Mouse (Mus musculus) urinary bladder, adult 2 months (tissue): ENCODE data around the gene Olfr2. TPM values are rescaled to one million over a fixed set of nuclear protein-coding genes. Genes with fewer than 3 reads are reported as not detected.
"Not testable (repeated sequence)": the region's sequence is repeated elsewhere in the genome, so short reads cannot be mapped to it uniquely, and the experiment has no call there.

Experiments used
- DNase-seq: peaks from one replicate; pipeline ENCODE4 v3.0.0; 2022; ENCODE audit warnings: low spot score
- polyA plus RNA-seq: library from polyadenylated mRNA; depleted of rRNA; stranded (reverse); fragments of >200 nt; gene quantifications from 2 replicates; pipeline ENCODE4 v1.2.3, GENCODE M21; 2012; rRNA removed

Gene Olfr2
- polyA plus RNA-seq = not detected in 2 replicates

- DNase-seq = no peak
Observed at GRCm38 (mm10) chr7:107005972-107006371, at the start of gene Olfr2. Olfr2 (minus strand) TSS chr7:107006072.

GRCm38 (mm10) chr7:107047578-107047977 is 41.7 kb upstream of the Olfr2 start:
- DNase-seq = no peak

GRCm38 (mm10) chr7:107045833-107046232 is 40.0 kb upstream of the Olfr2 start:
- DNase-seq = no peak

- DNase-seq = no peak
Observed at GRCm38 (mm10) chr7:107044407-107044806, 38.5 kb upstream of the Olfr2 start.

GRCm38 (mm10) chr7:107043136-107043535 is 37.3 kb upstream of the Olfr2 start:
- no peak for DNase-seq

GRCm38 (mm10) chr7:107039934-107040563 is 34.2 kb upstream of the Olfr2 start:
- no peak for DNase-seq

- DNase-seq = no peak
Observed at GRCm38 (mm10) chr7:107030874-107031273, 25.0 kb upstream of the Olfr2 start, which contains the start of gene Olfr713. Olfr713 (plus strand) TSS chr7:107031174.

- DNase-seq = no peak
Observed at GRCm38 (mm10) chr7:107004169-107004568, 1.7 kb downstream of the Olfr2 start.

- no peak for DNase-seq
Observed at GRCm38 (mm10) chr7:107000798-107001197, 5.1 kb downstream of the Olfr2 start.

- no peak for DNase-seq
Observed at GRCm38 (mm10) chr7:106985236-106985635, 20.6 kb downstream of the Olfr2 start.

- DNase-seq = no peak
Observed at GRCm38 (mm10) chr7:106975353-106975752, 30.5 kb downstream of the Olfr2 start, which contains the start of gene Olfr711. Olfr711 (minus strand) TSS chr7:106975453.

GRCm38 (mm10) chr7:106967503-106967902 is 38.4 kb downstream of the Olfr2 start:
- DNase-seq = not testable (repeated sequence)

GRCm38 (mm10) chr7:106963837-106964236 is 42.0 kb downstream of the Olfr2 start, which contains the start of gene Olfr6:
Olfr6 (minus strand) TSS chr7:106963937.
- no peak for DNase-seq

- DNase-seq = no peak
Observed at GRCm38 (mm10) chr7:106948212-106948611, 57.7 kb downstream of the Olfr2 start, which contains the start of gene Olfr710. Olfr710 (minus strand) TSS chr7:106948312.

Other genes with a start within 250 kb of the Olfr2 start
- gene Olfr699, start 212.9 kb downstream of the Olfr2 start, polyA plus RNA-seq = not detected in 2 replicates
- gene Olfr700, start 197.2 kb downstream of the Olfr2 start, polyA plus RNA-seq = not detected in 2 replicates
- not detected in 2 replicates for gene Olfr701, start 191.9 kb downstream of the Olfr2 start, polyA plus RNA-seq
- gene Olfr702, start 172.2 kb downstream of the Olfr2 start, polyA plus RNA-seq = not detected in 2 replicates
- gene Olfr703, start 162.7 kb downstream of the Olfr2 start, polyA plus RNA-seq = not detected in 2 replicates
- not detected in 2 replicates for gene Olfr704, start 142.9 kb downstream of the Olfr2 start, polyA plus RNA-seq
- gene Olfr705, start 129.2 kb downstream of the Olfr2 start, polyA plus RNA-seq = not detected in 2 replicates
- not detected in 2 replicates for gene Olfr706, start 117.9 kb downstream of the Olfr2 start, polyA plus RNA-seq
- gene Olfr707, start 104.8 kb downstream of the Olfr2 start, polyA plus RNA-seq = not detected in 2 replicates
- not detected in 2 replicates for gene Olfr1532-ps1, start 98.1 kb downstream of the Olfr2 start, polyA plus RNA-seq
- not detected in 2 replicates for gene Olfr709-ps1, start 73.9 kb downstream of the Olfr2 start, polyA plus RNA-seq
- not detected in 2 replicates for gene Olfr710, start 57.8 kb downstream of the Olfr2 start, polyA plus RNA-seq
- not detected in 2 replicates for gene Olfr6, start 42.1 kb downstream of the Olfr2 start, polyA plus RNA-seq
- gene Olfr711, start 30.6 kb downstream of the Olfr2 start, polyA plus RNA-seq = not detected in 2 replicates
- not detected in 2 replicates for gene Olfr713, start 25.1 kb upstream of the Olfr2 start, polyA plus RNA-seq
- gene Olfr714, start 64.9 kb upstream of the Olfr2 start, polyA plus RNA-seq = not detected in 2 replicates
- gene Olfr17, start 87.1 kb upstream of the Olfr2 start, polyA plus RNA-seq = not detected in 2 replicates
- gene Olfr715b, start 104.3 kb upstream of the Olfr2 start, polyA plus RNA-seq = not detected in 2 replicates
- not detected in 2 replicates for gene Olfr715, start 125.0 kb upstream of the Olfr2 start, polyA plus RNA-seq
- gene Olfr716, start 132.3 kb upstream of the Olfr2 start, polyA plus RNA-seq = not detected in 2 replicates
- gene Nlrp14, start 160.9 kb upstream of the Olfr2 start, polyA plus RNA-seq = not detected in 2 replicates
- gene Rbmxl2, start 203.4 kb upstream of the Olfr2 start, polyA plus RNA-seq = not detected in 2 replicates